Mouse (Mus musculus): Measurements from ENCODE around the gene Tigd3. TPM values are rescaled to one million over a fixed set of nuclear protein-coding genes. Genes with fewer than 3 reads are reported as not detected.

Gene Tigd3
- total and polyA plus RNA-seq, 3 experiments = 2.1 to 2.2 TPM; not detected in 1

DNA sequence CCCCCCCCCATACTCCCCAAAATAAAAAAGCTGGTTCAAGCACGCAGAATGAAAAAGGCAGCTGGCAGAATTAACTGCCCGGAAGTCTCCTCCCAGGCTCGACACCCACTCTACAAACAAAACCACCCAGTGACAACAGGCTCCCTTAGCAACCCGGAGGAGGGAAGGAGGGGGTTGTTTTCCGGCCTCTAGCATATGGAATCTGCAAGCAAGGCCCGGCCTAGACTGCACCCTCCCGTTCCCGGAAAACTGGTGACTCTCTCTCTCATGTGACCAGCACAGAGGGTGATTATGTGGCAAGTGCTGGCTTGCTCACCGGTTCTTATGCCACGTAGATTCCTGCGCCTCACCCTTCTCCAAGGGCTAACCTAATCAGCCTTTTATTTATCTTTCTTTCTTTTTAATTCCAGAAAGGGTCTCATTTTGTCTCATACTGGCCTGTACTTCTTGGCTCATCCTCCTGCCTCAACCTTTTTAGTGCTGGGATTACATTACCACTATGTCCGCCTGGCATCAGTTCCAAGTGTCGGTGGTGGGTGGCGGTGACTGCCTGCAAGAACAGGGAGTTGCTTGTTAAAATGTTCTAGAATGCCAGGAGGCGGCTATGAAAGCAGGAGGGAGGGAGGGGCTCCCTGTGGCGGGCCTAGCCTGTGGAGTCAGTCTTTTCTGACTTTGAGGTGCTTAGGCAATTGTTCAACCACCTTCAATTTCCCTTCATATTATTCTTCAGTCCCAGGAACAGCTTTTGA lies 47.2 kb downstream of the Tigd3 start (continued):
- TF ChIP-seq BHLHE40 (IDR thresholded peaks at IDR 0.05; ENCODE audit: borderline replicate concordance, low read depth, low read length) = peak; percentile 88

DNA sequence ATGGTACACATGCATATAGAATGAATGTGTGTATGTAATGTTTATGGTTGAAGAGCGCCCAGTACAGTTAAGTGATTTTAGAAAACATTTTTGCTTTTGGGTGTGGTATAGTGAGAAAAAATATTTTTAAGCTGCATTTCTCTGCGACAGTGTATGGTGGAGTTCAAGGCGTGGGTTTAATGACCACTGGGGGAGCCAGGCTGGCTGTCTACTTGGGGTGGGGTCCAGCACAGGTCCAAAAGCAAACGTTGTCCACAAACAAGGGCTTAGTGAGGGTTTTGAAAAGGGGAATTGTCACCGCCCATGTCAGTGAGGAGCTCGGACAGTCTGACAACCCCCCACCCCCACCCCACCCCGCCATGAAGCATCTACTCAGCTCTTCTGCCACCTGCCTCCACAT lies 47.8 kb downstream of the Tigd3 start:
- H3K36me3 ChIP-seq (ENCODE audit: control insufficient read depth in 1 of 2, insufficient read depth in 2 of 2, low read length in 2 of 2) = peaks cover 0 to 42% of the 10 kb centered on the region in 2 experiments; a peak in 2 of 4 replicates
- TF ChIP-seq UBTF (IDR thresholded peaks at IDR 0.05; ENCODE audit: borderline replicate concordance, insufficient read depth, low read depth, low read length) (no peak), MYC (IDR thresholded peaks at IDR 0.05; ENCODE audit: low read depth, low read length) (no peak), POLR2AphosphoS2 (IDR thresholded peaks at IDR 0.05; ENCODE audit: low read length) (0 out of 2 replicates have a peak, but pooled peaks have one; percentile 2)
- no peaks in the 10 kb centered on the region for H3K27me3 ChIP-seq (ENCODE audit: control insufficient read depth in 1 of 2, insufficient read depth in 2 of 2, low read length in 2 of 2)
- peaks cover 15 to 58% of the 10 kb centered on the region in 2 experiments for H3K4me1 ChIP-seq (ENCODE audit: control insufficient read depth in 1 of 2, insufficient read depth in 2 of 2, low read length in 2 of 2)
- peak overlapping the region; percentile 86 for H3K9ac ChIP-seq (ENCODE audit: control insufficient read depth, low read depth, low read length, poor library complexity, severe bottlenecking)
- peak overlapping the region; percentile 96 for H3K27ac ChIP-seq (ENCODE audit: control insufficient read depth, low read depth, low read length)
- peaks cover 38% of the 10 kb centered on the region for H3K79me2 ChIP-seq (ENCODE audit: control insufficient read depth, insufficient read depth, low read length, poor library complexity)
- H3K9me3 ChIP-seq (replicated peaks; ENCODE audit: insufficient read depth, low read length) = no peaks in the 10 kb centered on the region
- peak overlapping the region; percentile 52 to 66 for H3K4me3 ChIP-seq (ENCODE audit: control insufficient read depth in 1 of 2, insufficient read depth in 1 of 2, low read depth in 2 of 2, low read length in 2 of 2)
- no peak for DNase-seq (ENCODE audit: low read depth, low spot score)

DNA sequence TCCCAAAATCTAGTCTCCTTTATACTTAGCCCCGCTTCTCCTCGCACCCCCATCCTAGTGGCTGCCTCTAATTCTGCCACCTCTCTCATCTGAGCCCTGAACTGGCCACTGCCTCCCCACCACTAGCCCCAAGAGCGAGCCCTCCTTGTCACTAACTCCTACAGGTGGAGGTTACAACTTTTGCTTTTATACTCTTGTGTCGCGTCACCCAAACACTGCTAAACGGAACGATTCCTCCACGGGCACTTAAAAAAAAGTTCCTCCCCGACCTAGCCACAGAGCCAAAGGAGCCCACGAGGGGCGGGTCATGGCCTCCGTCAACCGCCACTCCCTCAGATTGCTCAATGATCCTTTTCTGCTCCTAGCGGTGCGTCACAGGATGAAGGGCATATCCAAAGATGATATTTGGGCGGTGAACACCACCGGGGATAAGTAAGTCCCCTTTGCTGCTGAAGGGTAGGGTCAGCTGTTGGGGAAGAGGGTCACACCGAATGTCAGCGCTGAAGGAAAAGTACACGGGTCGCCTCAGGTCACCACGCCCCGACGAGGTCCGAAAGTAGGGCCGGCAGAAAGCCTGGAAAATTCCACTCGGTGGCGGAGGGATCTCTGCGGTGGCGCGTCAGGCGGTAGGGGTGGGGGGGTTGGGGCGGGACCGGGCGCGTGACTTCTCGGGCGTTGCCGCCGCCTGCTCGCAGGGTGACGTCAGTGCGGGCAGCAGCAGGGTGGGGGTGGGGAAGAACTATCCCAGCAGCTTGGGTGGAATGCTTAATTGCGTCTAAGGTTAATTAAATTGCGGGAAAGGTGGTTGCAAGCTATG lies 48.4 kb downstream of the Tigd3 start:
- Histone ChIP-seq H3K4me3 (ENCODE audit: control insufficient read depth in 1 of 2, insufficient read depth in 1 of 2, low read depth in 2 of 2, low read length in 2 of 2) (peak overlapping the region; percentile 79 to 93), H3K79me2 (ENCODE audit: control insufficient read depth, insufficient read depth, low read length, poor library complexity) (peaks cover 38% of the 10 kb centered on the region), H3K9ac (ENCODE audit: control insufficient read depth, low read depth, low read length, poor library complexity, severe bottlenecking) (peak overlapping the region; percentile 93), H3K4me1 (ENCODE audit: control insufficient read depth in 1 of 2, insufficient read depth in 2 of 2, low read length in 2 of 2) (peaks cover 15 to 58% of the 10 kb centered on the region in 2 experiments), H3K27me3 (ENCODE audit: control insufficient read depth in 1 of 2, insufficient read depth in 2 of 2, low read length in 2 of 2) (no peaks in the 10 kb centered on the region), H3K9me3 (replicated peaks; ENCODE audit: insufficient read depth, low read length) (no peaks in the 10 kb centered on the region), H3K36me3 (ENCODE audit: control insufficient read depth in 1 of 2, insufficient read depth in 2 of 2, low read length in 2 of 2) (peaks cover 0 to 43% of the 10 kb centered on the region in 2 experiments; a peak in 2 of 4 replicates), H3K27ac (ENCODE audit: control insufficient read depth, low read depth, low read length) (peak overlapping the region; percentile 96)
- peak; percentile 93 for DNase-seq (ENCODE audit: low read depth, low spot score)
- TF ChIP-seq USF1 (IDR thresholded peaks at IDR 0.05; ENCODE audit: low read depth, low read length) = peak; percentile 78
- TF ChIP-seq SMC3 (IDR thresholded peaks at IDR 0.05; ENCODE audit: low read depth, low read length) = no peak; the same call in 1 of the 2 replicates
- TF ChIP-seq CHD2 (IDR thresholded peaks at IDR 0.05; ENCODE audit: low read length) = peak; percentile 64
- TF ChIP-seq GABPA (IDR thresholded peaks at IDR 0.05; ENCODE audit: low read depth, low read length) = no peak
- TF ChIP-seq MAFK (IDR thresholded peaks at IDR 0.05; ENCODE audit: borderline replicate concordance, low read depth, low read length) = no peak
- peak; percentile 36 for TF ChIP-seq HCFC1 (IDR thresholded peaks at IDR 0.05; ENCODE audit: low read depth, low read length)
- TF ChIP-seq TAL1 (IDR thresholded peaks at IDR 0.05; ENCODE audit: low read length) = no peak
- peak; percentile 99 for TF ChIP-seq POLR2AphosphoS2 (IDR thresholded peaks at IDR 0.05; ENCODE audit: low read length)
- peak; percentile 94 to 95 for TF ChIP-seq POLR2A (IDR thresholded peaks at IDR 0.05; ENCODE audit: control insufficient read depth in 1 of 2, insufficient read depth in 1 of 2, low read depth in 1 of 2, low read length in 2 of 2, poor library complexity in 1 of 2)
- TF ChIP-seq KAT2A (conservative IDR thresholded peaks at IDR 0.05; ENCODE audit: low read depth, low read length) = peak; percentile 62
- TF ChIP-seq RCOR1 (IDR thresholded peaks at IDR 0.05; ENCODE audit: low read depth, low read length) = peak; percentile 52; the same call in 1 of the 2 replicates
- peak; percentile 72; the same call in 1 of the 2 replicates for TF ChIP-seq MAZ (IDR thresholded peaks at IDR 0.05; ENCODE audit: low read depth, low read length)
- no peak for TF ChIP-seq GATA1 (IDR thresholded peaks at IDR 0.05; ENCODE audit: low read depth, low read length)
- TF ChIP-seq MAX (IDR thresholded peaks at IDR 0.05; ENCODE audit: low read length) = peak; percentile 28; the same call in 1 of the 2 replicates
- TF ChIP-seq ETS1 (IDR thresholded peaks at IDR 0.05; ENCODE audit: low read depth, low read length) = peak; percentile 96
- no peak for TF ChIP-seq JUND (IDR thresholded peaks at IDR 0.05; ENCODE audit: low read depth, low read length)
- TF ChIP-seq USF2 (IDR thresholded peaks at IDR 0.05; ENCODE audit: borderline replicate concordance in 1 of 2, insufficient read depth in 1 of 2, low read depth in 1 of 2, low read length in 2 of 2) = no peak
- no peak for TF ChIP-seq ZKSCAN1 (IDR thresholded peaks at IDR 0.05; ENCODE audit: low read depth, low read length)
- TF ChIP-seq ELF1 (IDR thresholded peaks at IDR 0.05; ENCODE audit: low read depth, low read length) = 0 out of 2 replicates have a peak, but pooled peaks have one; percentile 36
- TF ChIP-seq EP300 (IDR thresholded peaks at IDR 0.05; ENCODE audit: low read depth in 1 of 2, low read length in 2 of 2) = peak; percentile 22 to 61; a peak in 3 of 4 replicates
- TF ChIP-seq E2F4 (IDR thresholded peaks at IDR 0.05; ENCODE audit: borderline replicate concordance, low read depth, low read length) = no peak; the same call in 1 of the 2 replicates
- peak; percentile 98 for TF ChIP-seq TBP (IDR thresholded peaks at IDR 0.05; ENCODE audit: low read depth, low read length)
- TF ChIP-seq TCF12 (IDR thresholded peaks at IDR 0.05; ENCODE audit: low read depth, low read length) = peak; percentile 49; the same call in 1 of the 2 replicates

Data from MEL (cell line).